Mouse (Mus musculus): Measurements from ENCODE around the gene Amt.

DNA sequence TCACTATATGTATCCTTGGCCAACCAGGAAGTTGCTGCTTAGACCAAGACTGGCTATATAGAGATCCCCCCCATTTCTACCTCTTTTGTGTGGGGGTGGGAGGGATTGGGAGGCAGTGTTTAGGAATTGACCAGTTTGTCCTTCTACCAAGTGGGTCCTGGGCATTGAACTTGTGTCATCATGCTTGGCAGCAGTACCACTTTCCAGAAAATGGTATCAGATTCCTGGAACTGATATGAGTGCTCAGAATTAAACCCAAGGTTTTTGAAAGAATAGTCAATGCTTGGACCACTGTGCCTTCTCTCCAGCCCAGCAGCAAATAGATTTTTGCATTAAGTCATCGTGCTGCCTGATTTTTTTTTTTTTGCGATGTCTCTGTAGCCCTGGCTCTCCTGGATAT lies 29.2 kb downstream of the Amt start:
- no peak for TF ChIP-seq CTCF (IDR thresholded peaks at IDR 0.05; ENCODE audit: borderline replicate concordance, extremely low read depth, insufficient read depth, insufficient read length)
- no peak for TF ChIP-seq POLR2A (IDR thresholded peaks at IDR 0.05; ENCODE audit: borderline replicate concordance, extremely low read depth, insufficient read depth, insufficient read length, poor library complexity, severe bottlenecking)
